Mouse (Mus musculus) hindbrain, embryonic 16.5 days (tissue): ENCODE measurements around the gene Tmem121b. TPM values are rescaled to one million over a fixed set of nuclear protein-coding genes. Genes with fewer than 3 reads are reported as not detected.

Experiments used
- ATAC-seq: fragments of 200-750 bp; cut with Nextera tagmentation; 2 replicates; pipeline ENCODE4 v1.8.0; 2017; ENCODE audit warnings: moderate TSS enrichment, moderate library complexity
- H3K27ac ChIP-seq: fragments of 300-500 bp; sonication (generic); 2 replicates; pipeline ENCODE4 v1.5.1; 2014; ENCODE audit warnings: low read depth, mild to moderate bottlenecking, control low read depth, low read length, moderate library complexity
- H3K27me3 ChIP-seq: fragments of 300-500 bp; sonication (generic); replicated peaks from 2 replicates; pipeline ENCODE4 v1.6.1; 2014; ENCODE audit warnings: low read length; ENCODE audit not compliant: control insufficient read depth, insufficient read depth
- H3K36me3 ChIP-seq: fragments of 300-500 bp; sonication (generic); 2 replicates; pipeline ENCODE4 v1.6.1; 2014; ENCODE audit warnings: mild to moderate bottlenecking, low read length, moderate library complexity, mixed read lengths; ENCODE audit not compliant: control insufficient read depth, insufficient read depth
- H3K4me1 ChIP-seq: fragments of 300-500 bp; sonication (generic); 2 replicates; pipeline ENCODE4 v1.6.1; 2014; ENCODE audit warnings: low read depth, low read length; ENCODE audit not compliant: control insufficient read depth, insufficient read depth
- H3K4me2 ChIP-seq: fragments of 300-500 bp; sonication (generic); 2 replicates; pipeline ENCODE4 v1.6.1; 2014; ENCODE audit warnings: mild to moderate bottlenecking, low read length, control low read depth, moderate library complexity
- H3K4me3 ChIP-seq: fragments of 300-500 bp; sonication (generic); 2 replicates; pipeline ENCODE4 v1.5.1; 2014; ENCODE audit warnings: mild to moderate bottlenecking, low read length, control low read depth, moderate library complexity
- H3K9ac ChIP-seq: fragments of 300-500 bp; sonication (generic); 2 replicates; pipeline ENCODE4 v1.6.1; 2014; ENCODE audit warnings: low read depth, mild to moderate bottlenecking, control low read depth, low read length, moderate library complexity
- H3K9me3 ChIP-seq: fragments of 300-500 bp; sonication (generic); 2 replicates; pipeline ENCODE4 v1.6.1; 2014; ENCODE audit warnings: mild to moderate bottlenecking, low read length, moderate library complexity; ENCODE audit not compliant: control insufficient read depth
- WGBS: fragments of 180-500 bp; shearing (Covaris S2); extraction: QIAGEN DNeasy Blood & Tissue Kit; methylation state at CpG from one replicate; pipeline ENCODE4 v1.1.7; 2014; 5-methylcytosine and 5-hydroxymethylcytosine counted together
- polyA plus RNA-seq: library from polyadenylated mRNA; unstranded; fragments of >200 nt; fragmentation: Nextera tagmentation; extraction: Ambion mirVana; gene quantifications from 2 replicates; pipeline ENCODE4 v1.2.1, GENCODE M21; 2015

The Tmem121b gene
- polyA plus RNA-seq, 1 experiment from 2014 or later, result 2.6 TPM

DNA sequence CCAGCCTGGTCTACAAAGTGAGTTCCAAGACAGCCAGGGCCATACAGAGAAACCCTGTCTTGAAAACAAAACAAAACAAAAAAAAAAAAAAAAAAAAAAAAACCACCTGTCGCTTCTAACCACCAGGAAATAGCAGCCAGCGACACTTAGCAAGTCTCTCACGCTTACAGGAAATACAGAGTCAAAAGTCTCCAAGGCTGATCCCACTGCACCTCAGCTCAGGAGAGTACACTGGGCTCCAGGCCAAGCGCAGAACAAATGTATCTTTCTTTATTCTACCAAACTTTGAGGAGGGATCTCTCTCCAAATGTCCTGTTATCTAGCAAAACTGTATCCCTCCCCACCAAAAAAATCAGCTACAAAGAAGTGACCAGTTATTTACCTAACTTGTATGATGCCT lies 35.5 kb upstream of the Tmem121b start:
- Histone ChIP-seq H3K9me3 (no peaks in the 10 kb centered on the region), H3K27ac (peak overlapping the region; percentile 7; the same call in 1 of the 2 replicates), H3K4me3 (no peak overlapping the region), H3K9ac (no peak overlapping the region), H3K36me3 (no peaks in the 10 kb centered on the region), H3K4me1 (peaks cover 24% of the 10 kb centered on the region), H3K27me3 (no peaks in the 10 kb centered on the region), H3K4me2 (peak overlapping the region; percentile 62)
- ATAC-seq, result no peak
- 76% methylated on average over 4 of the region's 4 CpGs for WGBS

- H3K9me3 ChIP-seq, result no peaks in the 10 kb centered on the region
- no peaks in the 10 kb centered on the region for H3K27me3 ChIP-seq
- H3K4me3 ChIP-seq, result no peak overlapping the region
- no peak overlapping the region for H3K27ac ChIP-seq
- no peak for ATAC-seq
- H3K36me3 ChIP-seq, result peaks cover 3% of the 10 kb centered on the region; the same call in 1 of the 2 replicates
- no peak overlapping the region for H3K4me2 ChIP-seq
- 92% methylated on average over 5 of the region's 5 CpGs for WGBS
- no peak overlapping the region for H3K9ac ChIP-seq
- H3K4me1 ChIP-seq, result peaks cover 12% of the 10 kb centered on the region
Measured at GRCm38 (mm10) chr6:120524796-120525195, 31.2 kb upstream of the Tmem121b start.

DNA sequence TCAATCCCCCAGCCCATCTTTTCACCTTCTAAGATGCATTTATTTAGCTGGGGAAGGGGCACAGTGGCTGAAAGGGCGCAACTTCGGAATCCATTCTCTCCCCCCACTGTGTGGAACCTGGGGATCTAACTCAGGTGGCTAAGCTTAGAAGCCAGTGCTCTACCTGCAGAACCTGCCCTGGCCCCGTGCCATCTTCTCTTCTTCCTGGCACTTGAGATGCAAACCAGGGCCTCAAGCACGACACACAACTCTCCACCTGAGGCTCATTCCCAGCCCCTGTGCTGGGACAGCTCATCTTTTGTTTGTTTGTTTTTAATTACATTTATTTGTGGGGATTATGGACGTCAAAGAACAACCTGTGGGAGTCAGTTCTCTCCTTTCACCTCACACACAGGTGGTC lies 26.0 kb upstream of the Tmem121b start:
- H3K9me3 ChIP-seq, result no peaks in the 10 kb centered on the region
- no peak for ATAC-seq
- no peak overlapping the region for H3K27ac ChIP-seq
- H3K4me3 ChIP-seq, result no peak overlapping the region
- no peak overlapping the region for H3K4me2 ChIP-seq
- H3K27me3 ChIP-seq, result no peaks in the 10 kb centered on the region
- 93% methylated on average over 5 of the region's 5 CpGs for WGBS
- peaks cover 3% of the 10 kb centered on the region; the same call in 1 of the 2 replicates for H3K36me3 ChIP-seq
- no peak overlapping the region for H3K9ac ChIP-seq
- H3K4me1 ChIP-seq, result no peaks in the 10 kb centered on the region

GRCm38 (mm10) chr6:120517311-120517710 lies 23.7 kb upstream of the Tmem121b start:
- Histone ChIP-seq H3K36me3 (peaks cover 9% of the 10 kb centered on the region), H3K9me3 (no peaks in the 10 kb centered on the region), H3K4me2 (no peak overlapping the region), H3K9ac (no peak overlapping the region), H3K4me1 (no peaks in the 10 kb centered on the region), H3K27ac (no peak overlapping the region), H3K27me3 (no peaks in the 10 kb centered on the region), H3K4me3 (no peak overlapping the region)
- no peak; the same call in 1 of the 2 replicates for ATAC-seq
- WGBS, result 85% methylated on average over 5 of the region's 5 CpGs

DNA sequence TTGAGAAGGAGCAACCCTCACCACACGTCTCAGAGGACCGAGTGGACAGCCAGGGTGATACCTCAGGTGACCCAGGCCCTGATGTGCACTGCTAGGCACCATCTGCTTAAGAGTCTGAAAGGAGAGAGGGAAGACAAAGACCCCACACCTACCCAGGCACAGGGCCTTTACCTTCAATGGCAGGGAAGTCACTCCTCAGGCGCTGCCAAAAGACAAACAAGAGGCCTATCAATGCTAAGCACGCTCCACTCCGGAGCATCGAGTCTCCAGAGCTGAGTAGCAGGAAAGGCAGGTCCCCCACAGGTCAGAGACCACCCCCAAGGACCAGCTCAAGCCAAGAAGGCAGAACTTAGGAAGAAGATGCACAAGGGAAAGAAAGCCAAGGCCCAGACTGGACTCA lies 23.3 kb upstream of the Tmem121b start:
- ATAC-seq, result no peak
- Histone ChIP-seq H3K9ac (no peak overlapping the region), H3K9me3 (no peaks in the 10 kb centered on the region), H3K36me3 (peaks cover 9% of the 10 kb centered on the region), H3K4me3 (no peak overlapping the region), H3K27me3 (no peaks in the 10 kb centered on the region), H3K4me2 (no peak overlapping the region), H3K4me1 (no peaks in the 10 kb centered on the region), H3K27ac (no peak overlapping the region)
- WGBS, result 93% methylated on average over 6 of the region's 6 CpGs

- Histone ChIP-seq H3K9ac (no peak overlapping the region), H3K27ac (no peak overlapping the region), H3K9me3 (no peaks in the 10 kb centered on the region), H3K27me3 (no peaks in the 10 kb centered on the region), H3K36me3 (peaks cover 6% of the 10 kb centered on the region; the same call in 1 of the 2 replicates), H3K4me2 (no peak overlapping the region), H3K4me1 (no peaks in the 10 kb centered on the region), H3K4me3 (no peak overlapping the region)
- 93% methylated on average over 4 of the region's 4 CpGs for WGBS
- ATAC-seq, result no peak
Measured at GRCm38 (mm10) chr6:120516422-120516821, 22.8 kb upstream of the Tmem121b start.

DNA sequence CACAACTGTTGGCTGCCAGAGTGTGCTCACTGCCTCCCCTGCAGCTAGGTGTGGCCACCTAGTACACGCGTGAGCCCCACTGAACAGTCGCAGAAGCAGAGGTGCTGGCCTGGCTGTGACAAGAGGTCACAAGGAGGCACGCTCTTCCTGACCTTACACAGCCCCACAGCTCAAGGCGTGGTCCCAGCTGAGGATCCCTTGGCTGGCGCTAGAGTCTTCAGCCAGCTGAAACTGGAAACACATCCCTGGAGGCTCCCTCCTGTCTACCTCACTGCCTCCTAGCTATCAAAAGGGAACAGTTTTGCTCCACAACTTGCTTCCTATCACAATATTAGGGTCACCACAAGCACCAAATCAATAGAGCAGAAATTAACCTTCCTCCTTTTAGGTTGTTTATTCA lies 17.6 kb upstream of the Tmem121b start:
- no peaks in the 10 kb centered on the region for H3K9me3 ChIP-seq
- peaks cover 9% of the 10 kb centered on the region; the same call in 1 of the 2 replicates for H3K36me3 ChIP-seq
- no peak overlapping the region for H3K9ac ChIP-seq
- no peaks in the 10 kb centered on the region for H3K4me1 ChIP-seq
- no peak overlapping the region for H3K27ac ChIP-seq
- ATAC-seq, result no peak
- H3K27me3 ChIP-seq, result no peaks in the 10 kb centered on the region
- 89% methylated on average over 6 of the region's 6 CpGs for WGBS
- no peak overlapping the region for H3K4me2 ChIP-seq
- no peak overlapping the region for H3K4me3 ChIP-seq

DNA sequence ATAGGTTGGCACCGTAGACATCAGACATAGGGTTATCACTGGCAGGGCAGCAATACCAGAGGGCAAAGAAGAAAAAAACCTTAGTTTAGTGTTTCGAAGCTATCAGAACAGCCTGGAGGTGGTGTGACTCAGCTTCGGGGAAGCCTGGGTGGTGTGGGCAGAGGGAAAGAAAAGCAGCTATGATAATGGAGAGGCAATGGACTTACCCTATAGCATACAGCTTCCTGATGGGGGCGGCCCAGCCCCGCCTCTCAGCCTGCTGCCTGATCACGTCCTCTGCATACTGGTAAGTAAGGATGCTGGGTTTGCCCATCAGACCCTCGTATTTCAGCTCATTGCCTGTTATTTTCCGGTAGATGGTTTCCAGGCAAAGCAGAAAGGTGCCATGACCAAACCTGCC lies 16.8 kb upstream of the Tmem121b start:
- WGBS, result 90% methylated on average over 8 of the region's 8 CpGs
- Histone ChIP-seq H3K4me3 (no peak overlapping the region), H3K9me3 (no peaks in the 10 kb centered on the region), H3K36me3 (peaks cover 9% of the 10 kb centered on the region; the same call in 1 of the 2 replicates), H3K27ac (no peak overlapping the region), H3K4me2 (no peak overlapping the region), H3K4me1 (no peaks in the 10 kb centered on the region), H3K9ac (no peak overlapping the region), H3K27me3 (no peaks in the 10 kb centered on the region)
- ATAC-seq, result no peak

DNA sequence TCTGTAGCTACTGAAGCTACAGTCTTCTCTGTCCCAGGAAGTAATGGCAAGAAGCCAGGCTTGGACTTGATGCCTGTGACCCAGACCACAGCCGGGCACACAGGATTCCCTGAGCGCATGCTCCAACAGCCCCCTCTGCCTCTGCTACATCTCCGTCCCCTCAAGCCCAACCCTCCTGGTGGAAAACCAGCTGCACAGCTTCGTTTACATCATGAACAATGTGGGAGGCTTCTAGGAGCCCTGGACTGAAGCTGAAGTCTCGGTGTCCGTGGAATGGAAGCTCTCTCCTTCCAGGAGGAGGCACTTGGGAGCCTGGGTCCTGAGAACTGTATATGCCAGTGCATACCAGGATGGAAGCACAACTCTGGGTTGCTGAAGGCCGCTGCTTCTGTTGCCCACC lies 16.4 kb upstream of the Tmem121b start:
- Histone ChIP-seq H3K36me3 (peaks cover 9% of the 10 kb centered on the region; the same call in 1 of the 2 replicates), H3K9me3 (no peaks in the 10 kb centered on the region), H3K9ac (no peak overlapping the region), H3K4me3 (no peak overlapping the region), H3K4me2 (no peak overlapping the region), H3K27ac (no peak overlapping the region), H3K4me1 (no peaks in the 10 kb centered on the region), H3K27me3 (no peaks in the 10 kb centered on the region)
- WGBS, result 82% methylated on average over 7 of the region's 7 CpGs
- ATAC-seq, result no peak

DNA sequence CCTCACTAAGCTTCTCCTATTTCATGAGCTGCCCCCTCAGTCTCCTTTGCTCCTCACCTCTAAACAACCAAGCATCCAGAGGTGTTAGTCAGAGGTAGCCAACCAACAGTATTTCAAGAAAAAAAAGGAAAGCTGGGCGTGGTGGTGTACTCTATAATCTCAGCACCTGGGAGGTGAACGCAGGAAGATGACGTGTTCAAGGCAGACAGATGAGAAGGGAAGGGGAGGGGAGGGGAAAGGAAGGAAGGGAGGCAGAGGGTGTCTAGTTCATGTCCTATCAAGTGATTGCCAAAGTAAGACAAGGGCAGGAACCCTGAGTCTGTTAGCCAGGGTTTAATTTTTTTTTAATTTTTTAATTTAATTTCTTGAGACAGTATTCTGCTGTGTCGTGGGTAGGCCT lies 15.0 kb upstream of the Tmem121b start:
- Histone ChIP-seq H3K9me3 (no peaks in the 10 kb centered on the region), H3K27ac (no peak overlapping the region), H3K36me3 (peaks cover 3% of the 10 kb centered on the region; the same call in 1 of the 2 replicates), H3K4me1 (no peaks in the 10 kb centered on the region), H3K4me3 (no peak overlapping the region), H3K27me3 (no peaks in the 10 kb centered on the region), H3K4me2 (no peak overlapping the region), H3K9ac (no peak overlapping the region)
- 93% methylated on average over 4 of the region's 4 CpGs for WGBS
- no peak for ATAC-seq
